Mouse (Mus musculus): Measurements from ENCODE around the gene Olfr212.
A peak's percentile ranks its signal among the peaks of the same experiment; 100 is the strongest.
"Not testable (repeated sequence)": the region's sequence is repeated elsewhere in the genome, so short reads cannot be mapped to it uniquely, and the experiment has no call there.

Olfr212 gene

DNA sequence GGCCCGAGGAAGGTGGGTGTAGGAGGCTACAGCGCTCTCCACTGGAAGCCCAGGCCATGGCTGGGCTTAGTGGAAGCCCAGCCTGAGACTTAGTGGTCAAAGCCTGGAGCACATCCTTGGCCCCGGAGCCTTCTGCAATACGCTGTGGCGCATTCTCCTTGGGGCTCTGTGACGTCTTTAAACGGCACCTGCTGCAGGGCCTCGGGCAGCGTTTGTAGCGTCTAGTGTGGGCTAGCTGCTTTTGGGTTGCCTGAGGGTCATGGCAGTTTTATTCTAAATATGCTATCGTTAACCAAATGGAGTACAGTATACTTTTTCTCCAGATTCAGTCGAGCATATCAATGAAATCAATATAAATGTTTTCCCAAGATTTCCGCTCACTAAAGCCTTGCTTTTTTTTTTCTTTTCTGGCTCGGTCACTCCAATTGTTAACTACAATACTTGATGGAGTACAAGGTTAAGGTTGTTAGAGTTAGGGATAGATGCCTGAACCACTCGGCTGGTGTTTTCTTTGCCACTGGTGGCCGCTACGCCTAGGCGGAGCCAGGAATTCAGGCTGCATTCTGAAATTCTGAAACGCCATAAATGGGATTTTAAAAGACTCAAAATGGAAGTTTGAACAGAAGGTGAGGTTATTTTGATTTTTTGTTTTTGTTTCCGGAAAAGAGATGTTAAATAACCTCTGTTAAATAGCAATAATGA lies at the start of gene Olfr212:
Olfr212 (plus strand) TSS at position 215 of the 702 bp plus-strand sequence.
- not testable (repeated sequence) for DNase-seq (ENCODE audit: low spot score in 2 of 2)

DNA sequence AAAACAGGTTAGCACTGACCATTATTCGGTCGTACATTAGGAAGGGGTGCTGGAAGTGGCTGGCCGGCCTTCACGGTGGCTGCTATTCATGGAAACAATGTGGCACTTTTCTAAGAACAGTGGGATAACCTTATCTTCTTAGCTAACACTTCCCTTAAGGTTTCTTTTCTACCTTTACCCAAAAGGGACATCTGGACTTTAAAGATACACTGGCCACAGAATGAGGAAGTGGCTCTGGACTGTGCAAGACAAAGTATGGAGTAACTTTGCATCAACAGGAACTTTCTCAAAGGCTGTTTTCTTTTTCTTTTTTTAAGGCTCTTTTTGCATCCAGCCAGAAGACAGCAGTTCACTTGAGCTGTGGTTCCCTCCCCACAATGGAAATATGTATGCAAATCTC lies 47.6 kb upstream of the Olfr212 start:
- DNase-seq (ENCODE audit: low spot score in 2 of 2), result no peak

DNA sequence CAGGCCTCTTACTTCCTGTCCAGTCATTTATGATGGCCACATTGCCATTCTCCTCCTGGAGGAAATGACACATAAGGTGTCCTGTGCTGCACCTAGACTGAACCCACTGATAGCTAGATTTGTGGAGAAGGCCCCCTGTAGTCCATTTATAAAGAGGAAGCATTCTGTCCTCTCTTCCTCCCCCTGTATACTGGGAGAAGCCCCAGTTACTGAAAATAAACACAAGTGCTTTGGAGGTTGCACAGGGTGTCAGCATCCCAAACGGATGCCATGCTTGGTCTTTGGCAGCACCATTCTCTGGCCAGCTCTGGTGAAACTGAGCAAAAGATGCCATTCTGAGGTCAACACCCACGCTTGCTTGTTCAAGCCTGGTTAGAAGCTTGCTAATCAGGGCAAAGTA lies 47.1 kb upstream of the Olfr212 start:
- DNase-seq (ENCODE audit: low spot score in 2 of 2), result no peak

DNA sequence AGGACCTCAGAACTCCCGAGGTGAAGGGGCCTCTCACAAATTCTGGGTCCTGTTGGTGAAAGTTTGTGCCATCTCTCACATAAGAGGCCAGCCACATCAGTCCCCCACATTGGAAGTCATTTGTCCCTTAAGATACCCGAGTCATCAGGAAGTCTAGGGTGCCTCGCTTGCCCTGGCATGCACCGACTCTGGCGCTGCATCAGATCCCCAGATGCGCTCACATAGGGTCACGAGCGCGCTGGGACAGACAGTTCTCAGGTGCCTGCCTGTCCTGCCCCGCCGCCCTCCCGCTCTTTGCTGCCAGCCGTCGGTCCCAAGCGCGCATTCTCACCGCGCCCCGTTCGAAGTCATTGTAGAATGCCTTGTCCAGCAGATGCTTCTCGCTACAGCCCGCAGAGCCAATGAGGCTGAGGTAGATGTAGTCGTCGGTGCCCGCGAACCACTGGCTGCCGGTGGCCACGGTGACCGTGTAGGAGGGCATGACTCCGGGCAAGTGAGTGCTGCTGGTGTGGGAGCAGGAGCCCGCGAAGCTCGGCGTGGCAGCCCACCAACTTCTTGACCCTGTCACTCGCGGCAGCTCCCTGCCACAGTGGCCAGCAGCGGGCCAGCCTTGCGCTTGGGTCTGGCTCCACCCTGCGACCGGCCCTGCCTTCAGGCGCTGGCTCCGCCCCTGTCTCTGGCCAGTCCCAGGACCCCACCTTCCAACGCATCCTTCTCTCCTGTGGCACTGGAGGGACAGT lies 45.6 kb upstream of the Olfr212 start, which contains the start of gene Alox5:
Alox5 (minus strand) TSS at position 635 of the 740 bp plus-strand sequence.
- DNase-seq (ENCODE audit: low spot score in 2 of 2), result peak; percentile 3 to 5

DNA sequence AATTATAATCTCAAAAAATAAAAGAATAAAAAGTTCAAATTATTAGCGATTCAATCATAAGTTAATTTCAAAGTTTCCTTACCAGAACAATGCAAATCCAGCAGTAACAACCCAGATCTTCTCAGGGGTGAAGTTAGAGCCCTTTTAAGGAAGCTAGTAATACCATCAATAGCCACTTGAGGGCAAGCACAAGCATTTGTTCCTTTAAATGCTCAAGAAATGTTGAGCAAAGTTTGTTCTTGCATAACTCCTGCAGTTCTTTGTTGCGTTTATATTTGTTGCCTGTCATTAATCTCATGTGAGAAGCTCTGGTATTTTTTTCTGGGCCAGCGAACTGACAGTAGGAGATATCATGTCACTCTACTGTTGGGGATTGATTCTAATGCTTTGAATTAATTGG lies 38.2 kb upstream of the Olfr212 start:
- no peak for DNase-seq (ENCODE audit: low spot score in 2 of 2)

DNA sequence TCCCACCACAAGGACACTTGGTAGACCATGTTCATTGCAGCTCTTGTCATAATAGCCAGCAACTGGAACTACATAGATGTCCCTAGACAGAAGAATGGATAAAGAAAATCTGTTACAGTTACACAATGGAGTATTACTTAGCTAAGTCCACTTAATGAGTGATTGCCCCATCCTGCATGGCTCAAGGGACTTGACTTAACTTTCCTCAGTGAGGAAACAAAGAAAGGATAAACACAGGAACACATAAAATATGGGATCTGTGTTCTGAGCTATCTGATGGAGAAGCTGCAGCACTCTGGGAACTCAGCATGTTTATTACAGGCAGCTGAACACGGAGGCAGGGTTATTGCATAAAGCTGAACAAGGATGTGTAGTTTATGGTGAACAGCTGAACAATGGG lies 21.2 kb upstream of the Olfr212 start:
- no peak for DNase-seq (ENCODE audit: low spot score in 2 of 2)

DNA sequence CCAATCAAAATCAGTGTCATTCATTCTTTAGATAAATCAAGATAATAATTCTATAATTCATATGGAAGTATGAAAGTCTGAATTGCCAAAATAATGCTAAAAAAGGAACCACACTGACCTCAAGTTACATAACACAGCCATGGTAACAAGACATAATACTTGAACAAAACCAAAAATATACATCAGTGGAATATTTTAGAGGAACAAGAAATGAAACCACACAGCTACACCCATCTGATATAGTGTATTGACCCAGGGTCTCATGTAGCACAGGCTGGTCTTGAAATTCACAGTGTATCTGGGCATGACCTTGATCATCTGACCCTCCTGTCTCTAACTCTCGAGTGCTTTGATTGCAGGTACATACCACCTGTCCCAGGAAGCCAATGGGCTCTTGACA lies 19.5 kb upstream of the Olfr212 start:
- DNase-seq (ENCODE audit: low spot score in 2 of 2), result no peak

DNA sequence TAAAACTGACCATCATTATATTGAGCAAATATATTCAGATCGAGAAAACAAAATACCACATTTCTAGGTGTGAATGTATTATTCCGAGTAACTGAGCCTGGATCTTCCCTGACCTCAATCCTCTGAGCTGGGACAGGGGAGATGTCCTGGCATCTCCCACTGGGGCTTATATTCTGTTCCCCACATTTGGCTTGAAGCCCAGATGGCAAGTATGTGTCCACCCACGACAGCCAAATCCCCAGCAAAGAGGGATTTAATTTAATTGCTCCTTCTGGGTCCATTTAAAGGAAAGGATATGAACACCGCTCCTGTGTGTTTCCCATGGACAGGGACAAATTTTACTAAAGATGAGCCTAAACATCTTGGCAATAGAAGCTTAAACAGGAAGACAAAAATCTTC lies 17.5 kb upstream of the Olfr212 start, which contains the start of gene Olfr211:
Olfr211 (plus strand) TSS at position 301 of the 400 bp plus-strand sequence.
- DNase-seq (ENCODE audit: low spot score in 2 of 2), result no peak

DNA sequence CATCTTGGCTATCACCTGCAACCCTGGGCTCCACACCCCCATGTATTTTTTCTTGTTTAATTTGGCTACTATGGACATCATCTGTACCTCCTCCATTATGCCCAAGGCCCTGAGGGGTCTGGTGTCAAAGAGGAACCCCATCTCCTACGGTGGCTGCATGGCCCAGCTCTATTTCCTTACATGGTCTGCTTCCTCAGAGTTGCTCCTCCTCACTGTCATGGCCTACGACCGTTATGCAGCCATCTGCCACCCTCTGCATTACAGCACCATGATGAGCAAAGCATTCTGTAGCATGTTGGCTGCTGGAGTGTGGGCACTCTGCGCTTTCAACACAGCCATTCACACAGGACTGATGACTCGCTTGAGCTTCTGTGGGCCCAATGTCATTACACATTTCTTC lies 12.6 kb upstream of the Olfr212 start:
- DNase-seq (ENCODE audit: low spot score in 2 of 2), result no peak

DNA sequence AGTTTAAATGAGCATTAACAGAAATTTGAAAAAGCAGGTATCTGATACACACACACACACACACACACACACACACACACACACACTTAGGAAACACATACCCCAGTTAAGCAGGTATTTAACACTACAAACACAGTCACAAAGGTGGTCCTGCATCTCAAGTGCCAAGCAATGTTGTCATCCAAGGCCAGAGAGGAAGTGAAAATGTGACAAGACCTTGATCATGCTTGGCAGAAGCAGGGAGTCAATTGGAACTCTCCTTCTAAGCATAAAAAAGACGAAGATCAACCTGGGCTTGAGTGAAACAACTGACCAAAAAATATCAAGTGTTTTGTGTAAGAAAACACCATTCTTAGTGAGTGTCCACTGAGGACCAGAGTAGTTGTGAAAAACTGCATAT lies 10.4 kb upstream of the Olfr212 start:
- no peak for DNase-seq (ENCODE audit: low spot score in 2 of 2)

DNA sequence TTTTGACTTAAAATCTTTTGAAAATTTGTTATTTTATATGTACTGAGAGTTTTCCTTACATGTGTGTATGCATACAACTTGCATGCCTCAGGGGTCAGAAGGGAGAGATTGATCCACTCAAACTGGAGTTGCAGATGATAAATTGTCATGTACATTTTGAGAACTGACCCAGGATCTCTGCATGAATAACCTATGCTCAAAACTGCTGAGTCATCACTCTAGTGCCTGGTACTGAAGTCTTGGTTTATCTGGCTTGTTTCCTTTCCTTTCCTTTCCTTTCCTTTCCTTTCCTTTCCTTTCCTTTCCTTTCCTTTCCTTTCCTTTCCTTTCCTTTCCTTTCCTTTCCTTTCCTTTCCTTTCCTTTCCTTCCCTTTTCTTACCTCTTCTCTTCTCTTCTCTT lies 8.5 kb downstream of the Olfr212 start:
- no peak for DNase-seq (ENCODE audit: low spot score in 2 of 2)

DNA sequence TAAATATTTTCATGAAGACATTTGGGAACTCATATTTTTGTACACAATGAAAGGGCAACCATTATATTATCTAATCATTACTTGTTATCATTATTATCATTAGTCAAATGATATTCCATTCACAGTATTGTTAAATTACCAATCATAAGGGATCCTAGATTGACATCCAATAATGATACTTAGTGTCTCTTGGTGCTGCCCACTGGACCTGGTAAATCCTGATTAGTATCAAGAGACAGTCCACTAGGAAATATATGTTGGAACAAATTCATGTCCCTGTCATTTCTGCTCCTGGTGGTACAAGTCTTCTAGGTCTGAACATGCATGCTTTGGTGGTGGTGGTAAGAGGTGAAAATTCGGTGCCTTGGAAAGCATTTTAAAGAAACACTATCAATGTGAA lies 31.8 kb downstream of the Olfr212 start, which contains the start of gene Olfr213:
Olfr213 (plus strand) TSS at position 301 of the 400 bp plus-strand sequence.
- DNase-seq (ENCODE audit: low spot score in 2 of 2), result no peak

DNA sequence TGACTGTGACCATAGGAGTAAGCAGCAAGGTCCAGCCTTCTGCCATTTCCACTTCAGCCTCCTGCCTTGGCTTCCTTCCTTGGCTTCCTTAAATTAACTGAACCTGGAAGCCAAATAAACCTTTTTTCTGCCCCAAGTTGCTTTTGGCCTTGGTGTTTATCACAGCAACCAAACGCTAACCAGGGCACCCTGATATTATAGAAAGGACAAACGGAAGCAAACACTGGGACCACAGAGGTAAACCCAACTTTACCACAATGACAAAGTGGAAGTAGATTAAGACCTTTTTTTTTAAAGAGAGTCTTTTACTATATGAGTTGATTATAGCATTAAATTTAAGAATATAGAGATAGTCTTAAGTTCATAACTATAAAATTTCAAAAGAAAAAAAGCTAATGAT lies 36.2 kb downstream of the Olfr212 start:
- DNase-seq (ENCODE audit: low spot score in 2 of 2), result no peak

DNA sequence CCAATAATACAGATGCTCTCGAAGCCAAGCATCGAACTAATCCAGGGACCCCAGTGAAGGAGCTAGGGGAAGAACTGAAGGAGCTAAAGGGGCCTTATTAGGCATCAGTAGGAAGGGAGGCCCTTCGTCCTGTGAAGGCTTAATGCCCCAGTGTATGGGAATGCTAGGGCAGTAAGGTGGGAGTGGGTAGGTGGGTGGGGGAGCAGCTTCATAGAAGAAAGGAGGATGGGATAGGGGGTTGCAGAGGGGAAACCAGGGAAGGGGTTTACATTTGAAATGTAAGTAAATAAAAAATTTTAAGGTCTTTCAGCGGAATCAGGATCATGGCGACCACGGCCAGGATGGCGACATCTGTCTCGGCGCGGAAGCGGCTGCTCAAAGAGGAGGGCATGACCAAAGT lies 44.5 kb downstream of the Olfr212 start, which contains the start of gene Gm5580:
Gm5580 (plus strand) TSS at position 301 of the 400 bp plus-strand sequence.
- not testable (repeated sequence) for DNase-seq (ENCODE audit: low spot score in 2 of 2)

DNA sequence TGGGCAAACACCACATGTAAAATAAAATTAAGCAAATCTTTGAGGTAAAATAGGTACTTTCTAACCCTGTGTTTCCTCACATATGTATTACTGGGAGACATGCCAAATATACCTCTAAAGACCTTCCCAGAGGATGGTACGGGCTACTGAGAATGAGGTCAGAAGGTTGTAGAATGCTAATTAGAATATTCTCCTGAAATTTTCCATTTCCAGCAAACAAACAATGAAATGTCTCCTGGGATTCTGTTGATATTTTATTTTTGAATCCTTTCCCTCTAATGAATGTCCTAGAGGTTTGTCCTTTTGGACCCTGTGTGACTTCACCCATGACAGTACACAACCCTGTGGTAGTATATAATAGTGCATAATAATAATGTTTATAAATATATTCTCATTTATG lies 47.6 kb downstream of the Olfr212 start, which contains the start of gene Olfr214:
Olfr214 (plus strand) TSS at position 301 of the 400 bp plus-strand sequence.
- DNase-seq (ENCODE audit: low spot score in 2 of 2), result no peak

DNA sequence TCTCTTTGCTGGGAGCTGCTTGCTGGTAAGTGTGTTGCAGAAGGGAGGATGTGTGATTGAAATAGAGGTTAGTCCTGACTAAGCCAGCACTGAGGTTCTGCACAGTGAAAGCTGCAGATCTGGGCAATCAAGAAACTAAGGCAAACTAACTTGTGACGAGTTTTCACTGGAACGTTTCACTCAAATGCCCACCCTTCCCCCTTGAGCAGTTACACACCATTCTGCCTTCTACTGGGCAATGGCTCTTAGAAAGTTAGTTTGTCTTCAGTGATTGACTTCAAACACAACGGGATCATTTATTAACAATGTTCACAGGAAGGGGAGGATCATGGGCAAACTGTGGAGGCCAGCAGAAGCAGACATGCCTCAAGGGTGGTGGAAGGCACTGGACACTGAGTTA lies 48.6 kb downstream of the Olfr212 start:
- DNase-seq (ENCODE audit: low spot score in 2 of 2), result no peak

All from urinary bladder, adult 18-20 months (tissue).